Mouse (Mus musculus) midbrain, postnatal 0 days (tissue): ENCODE data around the gene Zdhhc19. TPM values are rescaled to one million over a fixed set of nuclear protein-coding genes. Genes with fewer than 3 reads are reported as not detected.

Experiments
- ATAC-seq: fragments of 200-750 bp; cut with Nextera tagmentation; 2 replicates; pipeline ENCODE4 v1.8.0; 2017; ENCODE audit warnings: moderate number of reproducible peaks, mild to moderate bottlenecking, moderate TSS enrichment, moderate library complexity; ENCODE audit not compliant: low FRiP score
- DNase-seq: peaks from one replicate; pipeline ENCODE4 v3.0.0-alpha.2; 2015; ENCODE audit warnings: low spot score
- H3K27ac ChIP-seq: fragments of 300-500 bp; sonication (generic); 2 replicates; pipeline ENCODE4 v1.5.1; 2014; ENCODE audit warnings: low read depth, mild to moderate bottlenecking, low read length, mixed read lengths
- H3K27me3 ChIP-seq: fragments of 300-500 bp; sonication (generic); 2 replicates; pipeline ENCODE4 v1.6.1; 2014; ENCODE audit warnings: low read length, control low read depth, mixed read lengths; ENCODE audit not compliant: insufficient read depth
- H3K36me3 ChIP-seq: fragments of 300-500 bp; sonication (generic); 2 replicates; pipeline ENCODE4 v1.6.1; 2014; ENCODE audit warnings: low read length, control low read depth, mixed read lengths; ENCODE audit not compliant: insufficient read depth
- H3K4me1 ChIP-seq: fragments of 300-500 bp; sonication (generic); 2 replicates; pipeline ENCODE4 v1.6.1; 2014; ENCODE audit warnings: mild to moderate bottlenecking, control low read depth, antibody characterized with exemption, low read length, mixed read lengths; ENCODE audit not compliant: insufficient read depth
- H3K4me2 ChIP-seq: fragments of 300-500 bp; sonication (generic); 2 replicates; pipeline ENCODE4 v1.6.1; 2014; ENCODE audit warnings: low read depth, mild to moderate bottlenecking, low read length, mixed read lengths; ENCODE audit not compliant: poor library complexity, severe bottlenecking
- H3K4me3 ChIP-seq: fragments of 300-500 bp; sonication (generic); 2 replicates; pipeline ENCODE4 v1.5.1; 2014; ENCODE audit warnings: low read depth, mild to moderate bottlenecking, low read length, moderate library complexity
- H3K9ac ChIP-seq: fragments of 300-500 bp; sonication (generic); replicated peaks from 2 replicates; pipeline ENCODE4 v1.6.1; 2014; ENCODE audit warnings: mild to moderate bottlenecking, low read length, moderate library complexity, mixed read lengths; ENCODE audit not compliant: poor library complexity, severe bottlenecking
- H3K9me3 ChIP-seq: fragments of 300-500 bp; sonication (generic); 2 replicates; pipeline ENCODE4 v1.6.1; 2016; ENCODE audit warnings: low read length, control low read depth
- CTCF ChIP-seq: IDR thresholded peaks from 2 replicates; pipeline ENCODE4 v1.5.1; 2016; ENCODE audit warnings: antibody characterized with exemption, mild to moderate bottlenecking
- whole genome bisulfite sequencing: fragments of 180-500 bp; shearing (Covaris S2); extraction: QIAGEN DNeasy Blood & Tissue Kit; methylation state at CpG from one replicate; pipeline ENCODE4 v1.1.7; 2014; 5-methylcytosine and 5-hydroxymethylcytosine counted together
- polyA plus RNA-seq: library from polyadenylated mRNA; unstranded; fragments of >200 nt; fragmentation: Nextera tagmentation; extraction: Ambion mirVana; gene quantifications from 2 replicates; pipeline ENCODE4 v1.2.1, GENCODE M21; 2015
- total RNA-seq: library from RNA; depleted of rRNA; stranded (reverse); fragments of >200 nt; gene quantifications from 2 replicates; pipeline ENCODE4 v1.2.3, GENCODE M21; 2014

Zdhhc19 gene
- total and polyA plus RNA-seq, 2 experiments from 2014 or later = 0.19 TPM; not detected in 1

GRCm38 (mm10) chr16:32547156-32548068 lies 51.3 kb downstream of the Zdhhc19 start:
- Histone ChIP-seq H3K27me3 (no peaks in the 10 kb centered on the region), H3K4me3 (no peak overlapping the region), H3K4me1 (no peaks in the 10 kb centered on the region), H3K27ac (no peak overlapping the region), H3K4me2 (no peak overlapping the region), H3K9ac (no peak overlapping the region), H3K9me3 (no peaks in the 10 kb centered on the region), H3K36me3 (no peaks in the 10 kb centered on the region)
- 77% methylated on average over 10 of the region's 10 CpGs for WGBS
- DNase-seq (no peak), ATAC-seq (no peak)
- no peak for TF ChIP-seq CTCF

GRCm38 (mm10) chr16:32550084-32550483 lies 54.0 kb downstream of the Zdhhc19 start:
- 84% methylated on average over 4 of the region's 4 CpGs for WGBS

GRCm38 (mm10) chr16:32550487-32550886 lies 54.4 kb downstream of the Zdhhc19 start:
- Histone ChIP-seq H3K9ac (no peak overlapping the region), H3K4me2 (no peak overlapping the region), H3K27me3 (no peaks in the 10 kb centered on the region), H3K4me3 (no peak overlapping the region), H3K36me3 (no peaks in the 10 kb centered on the region), H3K4me1 (no peaks in the 10 kb centered on the region), H3K27ac (no peak overlapping the region), H3K9me3 (no peaks in the 10 kb centered on the region)
- no peak for TF ChIP-seq CTCF
- WGBS = 89% methylated on average over 5 of the region's 5 CpGs
- ATAC-seq (no peak), DNase-seq (no peak)

More at GRCm38 (mm10) chr16:32550084-32550483, 54.0 kb downstream of the Zdhhc19 start:
- Histone ChIP-seq H3K27ac (no peak overlapping the region), H3K27me3 (no peaks in the 10 kb centered on the region), H3K4me2 (no peak overlapping the region), H3K4me3 (no peak overlapping the region), H3K9me3 (no peaks in the 10 kb centered on the region), H3K9ac (no peak overlapping the region), H3K36me3 (no peaks in the 10 kb centered on the region), H3K4me1 (no peaks in the 10 kb centered on the region)
- ATAC-seq = no peak
- no peak for TF ChIP-seq CTCF
- no peak for DNase-seq

- DNase-seq = no peak
- WGBS = 43% methylated on average over 2 of the region's 2 CpGs
- no peak overlapping the region for H3K9ac ChIP-seq
- H3K9me3 ChIP-seq = no peaks in the 10 kb centered on the region
- H3K36me3 ChIP-seq = no peaks in the 10 kb centered on the region
- peak; percentile 34; the same call in 1 of the 2 replicates for ATAC-seq
- H3K27me3 ChIP-seq = no peaks in the 10 kb centered on the region
- TF ChIP-seq CTCF = no peak
- no peak overlapping the region for H3K4me2 ChIP-seq
- H3K4me1 ChIP-seq = no peaks in the 10 kb centered on the region
- H3K4me3 ChIP-seq = no peak overlapping the region
- no peak overlapping the region for H3K27ac ChIP-seq
These were observed 55.3 kb downstream of the Zdhhc19 start for GRCm38 (mm10) chr16:32551346-32551747.

- ATAC-seq (no peak), DNase-seq (no peak)
- no peaks in the 10 kb centered on the region for H3K9me3 ChIP-seq
- no peaks in the 10 kb centered on the region for H3K27me3 ChIP-seq
- H3K36me3 ChIP-seq = no peaks in the 10 kb centered on the region
- no peak for TF ChIP-seq CTCF
- H3K4me1 ChIP-seq = no peaks in the 10 kb centered on the region
- WGBS = 70% methylated on average over 3 of the region's 3 CpGs
- no peak overlapping the region for H3K9ac ChIP-seq
- H3K27ac ChIP-seq = no peak overlapping the region
- no peak overlapping the region for H3K4me2 ChIP-seq
- no peak overlapping the region for H3K4me3 ChIP-seq
These were observed 59.5 kb downstream of the Zdhhc19 start for GRCm38 (mm10) chr16:32555588-32555987.

- Histone ChIP-seq H3K4me1 (no peaks in the 10 kb centered on the region), H3K9me3 (no peaks in the 10 kb centered on the region), H3K4me3 (no peak overlapping the region), H3K27me3 (no peaks in the 10 kb centered on the region), H3K36me3 (no peaks in the 10 kb centered on the region), H3K4me2 (no peak overlapping the region), H3K27ac (no peak overlapping the region), H3K9ac (no peak overlapping the region)
- no peak for TF ChIP-seq CTCF
- ATAC-seq (no peak), DNase-seq (no peak)
- 69% methylated on average over 4 of the region's 4 CpGs for WGBS
These were observed 63.4 kb downstream of the Zdhhc19 start for GRCm38 (mm10) chr16:32559493-32559892.
